Mouse (Mus musculus) layer of hippocampus, adult 11-12 months (tissue): ENCODE data around the gene Dhx30.
"Not testable (repeated sequence)": the region's sequence is repeated elsewhere in the genome, so short reads cannot be mapped to it uniquely, and the experiment has no call there.

Source experiments
- DNase-seq: peaks from one replicate; pipeline ENCODE4 v3.0.0; 2022; ENCODE audit warnings: low spot score

Gene Dhx30

GRCm38 (mm10) chr9:110094761-110095160 is 22.9 kb downstream of the Dhx30 start:
- DNase-seq: no peak

- DNase-seq: no peak
Observed at GRCm38 (mm10) chr9:110093303-110093702, 24.3 kb downstream of the Dhx30 start.

GRCm38 (mm10) chr9:110085693-110086092 is 31.9 kb downstream of the Dhx30 start:
- no peak for DNase-seq

- no peak for DNase-seq
Observed at GRCm38 (mm10) chr9:110084201-110084964, 33.2 kb downstream of the Dhx30 start.

DNA sequence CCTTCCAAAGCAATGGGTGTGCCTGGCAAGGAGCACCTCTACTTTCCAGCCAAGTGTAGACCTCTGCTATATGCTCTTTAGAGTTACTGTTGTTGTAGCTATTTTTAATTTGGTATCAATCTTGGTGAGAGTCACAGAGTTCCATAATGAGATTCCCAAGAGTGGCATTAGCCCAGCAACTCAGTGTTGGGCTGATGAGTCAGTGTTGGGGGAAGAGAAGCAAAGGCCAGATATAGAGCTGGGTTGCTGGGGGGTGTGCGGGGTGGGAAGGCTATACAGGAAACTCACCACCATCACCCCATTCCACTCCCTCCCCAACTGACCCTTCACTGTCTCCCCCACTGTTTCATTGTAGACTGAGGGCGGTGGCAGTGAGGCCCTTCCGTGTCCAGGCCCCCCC is 36.6 kb downstream of the Dhx30 start:
- no peak for DNase-seq

DNA sequence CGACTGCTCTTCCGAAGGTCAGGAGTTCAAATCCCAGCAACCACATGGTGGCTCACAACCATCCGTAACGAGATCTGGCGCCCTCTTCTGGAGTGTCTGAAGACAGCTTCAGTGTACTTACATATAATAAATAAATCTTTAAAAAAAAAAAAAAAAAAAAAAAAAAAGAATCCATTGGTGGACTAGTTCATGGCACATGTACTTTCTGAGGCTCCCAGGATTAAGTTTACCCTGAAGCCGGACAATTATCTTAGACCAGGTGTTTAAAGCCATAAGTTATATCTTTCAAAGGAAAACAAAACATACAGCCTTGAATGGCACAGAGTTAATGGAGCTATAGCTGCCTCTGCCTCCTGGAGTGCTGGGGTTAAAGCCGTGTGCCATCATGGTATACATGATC is 41.2 kb downstream of the Dhx30 start:
- DNase-seq: not testable (repeated sequence)

DNA sequence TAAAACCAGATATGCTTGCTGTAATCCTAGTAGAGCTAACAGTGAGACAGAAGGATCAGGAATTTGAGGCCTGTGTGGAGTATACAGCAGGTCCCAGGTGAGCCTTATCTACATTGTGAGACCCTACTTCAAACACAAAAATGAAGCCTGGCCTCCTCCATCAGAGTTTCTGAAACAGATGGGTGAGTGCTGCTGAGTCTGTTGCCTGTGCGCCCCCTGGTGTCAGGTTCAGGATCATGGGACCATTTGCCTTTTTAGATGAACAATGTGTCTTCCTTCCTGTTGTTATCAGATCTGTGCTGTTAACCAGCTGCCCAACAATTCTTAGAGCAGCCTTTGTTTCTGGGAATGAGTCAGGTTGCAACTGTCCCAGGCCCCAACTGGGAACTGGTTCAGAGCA is 45.8 kb downstream of the Dhx30 start:
- peak; percentile 93 for DNase-seq

DNA sequence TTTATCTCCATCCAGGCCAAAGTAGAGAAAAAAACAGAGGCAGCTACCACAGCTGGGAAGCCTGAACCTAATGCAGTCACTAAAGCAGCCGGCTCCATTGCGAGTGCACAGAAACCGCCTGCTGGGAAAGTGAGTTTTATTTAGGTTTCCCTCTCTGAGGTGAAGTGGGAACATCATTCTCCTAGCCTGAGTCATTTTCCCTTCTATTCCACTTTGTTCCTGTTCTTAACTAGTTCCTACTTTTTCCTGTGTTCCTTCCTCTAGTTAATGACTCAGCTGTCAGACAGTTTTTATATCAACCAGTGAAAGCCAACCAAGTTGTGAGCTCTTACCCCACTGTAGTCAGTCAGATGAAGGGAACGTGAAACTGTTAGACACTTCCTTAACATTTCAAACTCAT is 46.6 kb downstream of the Dhx30 start:
- no peak for DNase-seq

- DNase-seq: no peak
Observed at GRCm38 (mm10) chr9:110070358-110070757, 47.3 kb downstream of the Dhx30 start.

GRCm38 (mm10) chr9:110068745-110069144 is 48.9 kb downstream of the Dhx30 start:
- no peak for DNase-seq

- no peak for DNase-seq
Observed at GRCm38 (mm10) chr9:110064641-110065040, 53.0 kb downstream of the Dhx30 start.

GRCm38 (mm10) chr9:110062861-110063260 is 54.8 kb downstream of the Dhx30 start:
- no peak for DNase-seq

DNA sequence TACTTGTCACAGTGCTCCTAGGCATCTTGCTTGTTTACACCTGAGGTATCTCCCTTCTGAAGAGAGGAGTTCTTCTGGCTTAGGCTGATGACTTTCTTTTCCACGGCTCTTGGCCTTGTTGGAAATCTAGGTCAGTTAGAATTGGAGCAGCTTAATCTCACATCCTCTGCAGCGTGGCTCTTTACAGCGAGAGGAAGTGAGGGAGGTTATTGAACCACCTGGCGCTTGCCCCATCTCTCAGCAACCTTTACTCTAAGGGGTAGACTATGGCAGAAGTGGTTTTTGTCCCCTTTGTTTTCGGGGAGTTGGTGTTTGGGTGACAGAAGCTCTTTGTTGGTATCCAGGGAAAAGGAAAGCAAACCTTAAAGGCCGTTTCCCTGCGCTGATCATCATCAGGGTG is 55.2 kb downstream of the Dhx30 start:
- DNase-seq: no peak

GRCm38 (mm10) chr9:110060761-110061160 is 56.9 kb downstream of the Dhx30 start:
- DNase-seq: no peak

DNA sequence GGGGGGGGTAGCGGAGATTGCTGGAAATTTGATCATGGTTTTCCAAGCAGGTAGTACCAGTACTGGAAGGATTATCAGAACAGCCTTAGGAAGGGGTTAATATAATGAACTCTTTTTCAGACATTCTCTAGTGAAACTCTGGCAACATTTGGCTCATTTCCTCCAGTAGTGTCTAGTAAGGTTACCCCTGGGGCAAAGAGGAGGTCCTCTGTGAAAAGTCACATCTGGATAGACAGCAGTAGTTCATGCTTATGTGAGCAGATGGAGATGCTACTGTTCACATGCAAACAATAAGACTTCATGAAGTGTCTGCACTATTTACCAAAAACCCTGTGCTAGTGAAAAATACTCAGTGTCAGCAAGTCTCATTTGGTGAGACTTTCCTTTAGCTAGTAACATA is 60.4 kb downstream of the Dhx30 start:
- no peak for DNase-seq

DNA sequence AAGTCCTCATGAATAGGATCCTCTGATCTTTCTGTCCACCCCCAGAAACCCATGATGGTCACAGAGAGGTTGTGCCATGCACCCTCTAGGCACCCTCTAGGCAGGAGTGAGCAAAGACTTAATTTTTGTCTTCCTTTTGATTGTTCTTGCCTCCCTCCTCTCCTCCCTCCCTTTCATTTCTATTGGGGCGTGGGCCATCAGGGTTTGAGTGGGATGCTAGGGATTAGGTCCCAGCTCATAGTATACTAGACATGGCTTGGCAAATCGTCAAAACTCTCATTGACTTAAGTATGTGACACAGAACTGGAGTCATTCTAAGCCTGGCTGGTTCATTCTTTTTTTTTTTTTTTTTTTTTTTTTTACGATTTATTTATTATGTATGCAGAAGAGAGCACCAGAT is 62.8 kb downstream of the Dhx30 start:
- no peak for DNase-seq

GRCm38 (mm10) chr9:110054080-110054421 is 63.6 kb downstream of the Dhx30 start:
- DNase-seq: no peak

DNA sequence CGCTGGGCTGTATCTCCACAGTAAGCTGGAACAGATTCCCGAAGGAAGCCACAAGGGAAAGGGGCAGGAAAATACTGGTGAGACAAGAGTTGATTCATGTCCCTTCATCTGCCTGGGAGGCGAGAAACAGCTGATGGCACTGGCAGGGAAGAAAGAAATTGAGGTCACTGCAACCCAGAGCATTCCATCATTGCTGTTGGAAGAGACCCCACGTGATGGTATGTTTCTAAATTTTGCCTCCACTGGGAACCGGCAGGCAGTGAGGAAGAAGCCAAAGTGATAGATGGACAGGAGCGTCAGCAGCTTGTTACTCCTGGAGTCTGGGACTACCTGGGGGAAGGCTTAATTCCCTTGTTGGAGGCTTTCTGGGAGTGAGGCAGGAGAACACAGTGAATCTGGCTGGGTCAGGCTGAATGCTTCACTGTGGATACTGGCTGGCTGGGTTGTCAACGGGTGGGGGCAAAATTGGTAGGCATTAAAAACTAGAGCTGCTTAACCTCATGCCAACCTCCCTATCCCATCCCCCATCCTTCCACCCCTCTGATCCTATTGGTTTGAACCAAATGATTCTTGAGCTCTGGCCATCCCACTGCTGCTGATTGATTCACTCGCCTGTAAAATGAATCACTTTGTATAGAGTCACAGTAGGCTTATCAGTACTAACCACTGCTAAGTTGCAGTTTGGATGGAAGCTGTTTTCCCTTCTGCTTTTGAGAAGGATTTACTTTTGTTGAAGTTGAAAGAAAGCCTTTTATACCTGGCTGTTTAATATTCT is 64.1 kb downstream of the Dhx30 start:
- DNase-seq: peak; percentile 76

DNA sequence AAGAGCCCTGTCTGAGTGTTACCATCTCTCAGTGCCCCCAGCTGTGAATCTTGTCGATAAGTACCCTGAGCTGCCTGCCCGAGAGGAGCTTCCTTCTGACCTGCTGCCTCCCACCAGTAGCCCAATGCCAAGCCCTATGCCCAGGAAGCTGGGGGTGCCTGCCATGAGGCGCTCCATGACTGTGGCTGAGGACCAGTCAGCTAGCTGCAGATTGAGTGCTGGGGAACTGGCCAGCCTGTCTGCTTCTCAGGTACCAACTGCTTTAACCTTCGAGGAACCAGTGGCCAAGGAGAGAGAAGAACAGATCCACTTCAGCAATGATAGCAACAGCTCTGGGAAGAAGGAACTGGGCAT is 64.7 kb downstream of the Dhx30 start:
- DNase-seq: no peak

GRCm38 (mm10) chr9:110051869-110052661 is 65.6 kb downstream of the Dhx30 start:
- peak; percentile 79 for DNase-seq

DNA sequence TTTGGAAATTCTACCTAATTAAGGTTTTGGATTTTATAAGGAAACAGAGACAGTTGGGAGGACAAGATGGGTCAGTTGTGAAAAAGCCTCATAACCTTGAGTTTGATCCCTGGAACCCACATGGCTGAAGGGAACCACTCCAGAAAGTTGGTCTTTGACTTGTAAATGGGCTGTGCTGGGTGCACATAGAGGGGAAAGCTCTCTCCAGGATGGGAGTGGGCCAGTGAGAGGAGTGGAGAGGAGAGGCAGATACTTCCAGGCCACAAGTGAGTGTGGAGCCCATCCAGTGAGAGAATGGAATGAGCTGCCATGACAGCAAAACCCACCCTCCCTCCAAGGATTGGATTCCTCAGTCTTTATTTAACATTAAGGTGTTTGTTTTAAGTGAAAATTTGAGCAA is 66.4 kb downstream of the Dhx30 start:
- DNase-seq: no peak

DNA sequence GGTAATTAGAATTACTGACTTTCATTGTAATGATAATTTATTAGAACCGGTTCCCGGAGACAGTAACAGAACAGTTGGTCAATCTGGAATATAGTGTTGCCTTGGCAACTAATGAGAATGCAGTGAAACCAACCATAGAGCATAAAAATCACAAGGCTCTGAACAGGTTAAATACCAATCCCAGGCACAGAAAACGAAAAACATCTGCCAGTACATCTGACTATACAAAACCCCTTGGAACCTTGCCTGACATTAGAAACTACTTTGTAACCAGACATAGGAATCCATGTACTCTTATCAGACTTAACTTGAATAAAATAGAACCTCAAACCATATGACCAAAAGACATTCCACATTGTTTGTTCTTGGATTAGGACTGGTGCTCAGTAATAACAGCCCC is 69.8 kb downstream of the Dhx30 start:
- no peak for DNase-seq

DNA sequence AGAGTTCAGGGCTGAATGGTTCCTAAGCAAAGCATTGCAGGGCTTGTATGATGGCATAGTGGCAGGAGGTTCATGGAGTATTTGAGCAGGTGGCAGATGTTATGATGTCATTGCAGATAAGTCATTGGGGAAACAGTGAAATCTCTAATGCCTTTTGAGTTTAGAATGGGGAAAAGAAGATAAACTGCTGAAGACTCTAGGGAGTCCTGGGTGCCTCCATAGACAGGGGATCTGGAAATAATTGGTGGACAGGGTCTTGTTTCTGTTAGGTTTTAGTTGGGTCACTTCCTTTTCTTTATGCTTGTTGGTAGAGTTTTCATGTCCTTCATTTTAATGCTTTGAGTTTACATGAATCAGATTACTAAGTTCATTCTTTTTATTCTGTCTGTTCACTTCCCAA is 70.4 kb downstream of the Dhx30 start:
- no peak for DNase-seq
